8 mouse cellular contexts compared by ENCODE assay signal in genomic region chr17:12205694-12206075, GRCm38 (mm10).
DNase-seq lines count a peak whose midpoint lies in the region; ATAC-seq and TF ChIP-seq lines count a peak whose summit lies in the region.

No protein-coding gene starts in this region.

- no peaks in the 10 kb centered on the region for H3K9me3 ChIP-seq in forebrain, embryonic 10.5 days
- H3K9me3 ChIP-seq in forebrain, embryonic 15.5 days = no peaks in the 10 kb centered on the region
- no peaks in the 10 kb centered on the region for H3K9me3 ChIP-seq in embryonic facial prominence, embryonic 12.5 days

- no peak overlapping the region for H3K4me2 ChIP-seq in forebrain, embryonic 15.5 days (replicated peaks)
- peak overlapping the region; percentile 24; the same call in 1 of the 2 replicates for H3K4me2 ChIP-seq in embryonic facial prominence, embryonic 12.5 days (replicated peaks)

- no peaks in the 10 kb centered on the region for H3K27me3 ChIP-seq in forebrain, embryonic 10.5 days (ENCODE audit: poor library complexity, severe bottlenecking)
- H3K27me3 ChIP-seq in forebrain, embryonic 15.5 days = no peaks in the 10 kb centered on the region
- H3K27me3 ChIP-seq in embryonic facial prominence, embryonic 12.5 days = no peaks in the 10 kb centered on the region
- H3K27me3 ChIP-seq in cerebellum, adult 2 months (ENCODE audit: control insufficient read depth, insufficient read depth, low read length) = no peaks in the 10 kb centered on the region

- peaks cover 29% of the 10 kb centered on the region for H3K36me3 ChIP-seq in forebrain, embryonic 10.5 days (replicated peaks)
- no peaks in the 10 kb centered on the region for H3K36me3 ChIP-seq in forebrain, embryonic 15.5 days
- H3K36me3 ChIP-seq in embryonic facial prominence, embryonic 12.5 days = no peaks in the 10 kb centered on the region

- no peak for TF ChIP-seq POLR2A in cerebellum, adult 2 months (IDR thresholded peaks at IDR 0.05; ENCODE audit: borderline replicate concordance, insufficient read depth, low read length)

- no peak for ATAC-seq in forebrain, embryonic 15.5 days (replicated peaks)
- 0 out of 2 replicates have a peak, but pooled peaks have one; percentile 2 for ATAC-seq in embryonic facial prominence, embryonic 12.5 days (ENCODE audit: insufficient number of reproducible peaks, insufficient read depth, low FRiP score, low TSS enrichment)
- 0 out of 2 replicates have a peak, but pooled peaks have one; percentile 20 for ATAC-seq in megakaryocyte, adult 5-6 weeks (ENCODE audit: poor library complexity, severe bottlenecking)

- no peak overlapping the region for H3K4me3 ChIP-seq in forebrain, embryonic 10.5 days
- H3K4me3 ChIP-seq in forebrain, embryonic 15.5 days = no peak overlapping the region
- H3K4me3 ChIP-seq in embryonic facial prominence, embryonic 12.5 days = no peak overlapping the region
- no peak overlapping the region for H3K4me3 ChIP-seq in cerebellum, adult 2 months (replicated peaks; ENCODE audit: insufficient read depth, low read depth, low read length)

- no peak for TF ChIP-seq CTCF in cerebellum, adult 2 months (IDR thresholded peaks at IDR 0.05; ENCODE audit: borderline replicate concordance, insufficient read depth, low read depth, low read length)

- peaks cover 52% of the 10 kb centered on the region for H3K4me1 ChIP-seq in forebrain, embryonic 10.5 days
- peaks cover 49% of the 10 kb centered on the region for H3K4me1 ChIP-seq in forebrain, embryonic 15.5 days
- H3K4me1 ChIP-seq in embryonic facial prominence, embryonic 12.5 days = peaks cover 49% of the 10 kb centered on the region
- peaks cover 34% of the 10 kb centered on the region for H3K4me1 ChIP-seq in cerebellum, adult 2 months (ENCODE audit: control insufficient read depth, insufficient read depth, low read length)

- no peak for DNase-seq in forebrain, embryonic 10.5 days (ENCODE audit: extremely low spot score, low spot score)
- peak; percentile 81 for DNase-seq in 3T3-L1 (ENCODE audit: low read depth, low spot score)
- DNase-seq in urinary bladder, postnatal 4 days (ENCODE audit: low spot score in 2 of 2) = no peak
- DNase-seq in adrenal gland, postnatal 25 days = no peak
- no peak for DNase-seq in cerebellum, adult 2 months

- no peak overlapping the region for H3K9ac ChIP-seq in forebrain, embryonic 15.5 days (replicated peaks)
- no peak overlapping the region for H3K9ac ChIP-seq in embryonic facial prominence, embryonic 12.5 days

- 48% methylated on average over 4 of the region's 4 CpGs for WGBS in forebrain, embryonic 10.5 days
- WGBS in forebrain, embryonic 15.5 days = 44% methylated on average over 4 of the region's 4 CpGs
- WGBS in embryonic facial prominence, embryonic 12.5 days = 12% methylated on average over 4 of the region's 4 CpGs
- WGBS in cerebellum, adult 2 months = 51% methylated on average over 4 of the region's 4 CpGs

- peak overlapping the region; percentile 80 for H3K27ac ChIP-seq in forebrain, embryonic 10.5 days
- H3K27ac ChIP-seq in forebrain, embryonic 15.5 days (replicated peaks) = no peak overlapping the region
- peak overlapping the region; percentile 83 for H3K27ac ChIP-seq in embryonic facial prominence, embryonic 12.5 days
- H3K27ac ChIP-seq in cerebellum, adult 2 months (ENCODE audit: insufficient read depth, low read length) = no peak overlapping the region

Comparison
In these comparisons a context has a peak if more than half of its experiments do, and no peak if none do; other contexts are left out.
1. H3K27ac ChIP-seq: peak in forebrain, embryonic 10.5 days (single experiment) and embryonic facial prominence, embryonic 12.5 days (single experiment); none in forebrain, embryonic 15.5 days (single experiment) and cerebellum, adult 2 months (single experiment).